Mouse (Mus musculus) erythroblast, adult 5-6 weeks (primary cell): Measurements from ENCODE around the gene 1700012A03Rik. TPM values are rescaled to one million over a fixed set of nuclear protein-coding genes. Genes with fewer than 3 reads are reported as not detected.

Experiments
- ATAC-seq: replicated peaks from 2 replicates; pipeline ENCODE4 v1.8.0; 2016; ENCODE audit warnings: moderate number of reproducible peaks, mild to moderate bottlenecking, moderate TSS enrichment, inconsistent platforms; ENCODE audit not compliant: poor library complexity, low FRiP score, severe bottlenecking
- total RNA-seq, 2 experiments: library from RNA; stranded (forward) in 1 of 2; stranded (reverse) in 1 of 2; fragments of 150-400 nt in 1 of 2; fragments of 200-764, 138-1000 nt in 1 of 2; gene quantifications; 2 replicates each; pipeline versions ENCODE4 v1.2.3 to v1.2.4; 2015 to 2017; ENCODE audit warnings: low replicate concordance in 2 of 2

Gene 1700012A03Rik
- total RNA-seq (2015; ENCODE audit: low replicate concordance) (not detected in 2 replicates), total RNA-seq (2017; ENCODE audit: low replicate concordance) (not detected in 2 replicates)

GRCm38 (mm10) chr6:32049951-32050345 lies at the start of gene 1700012A03Rik:
Gene 1700012A03Rik, plus strand, starts transcription at chr6:32050246.
- no peak for ATAC-seq

DNA sequence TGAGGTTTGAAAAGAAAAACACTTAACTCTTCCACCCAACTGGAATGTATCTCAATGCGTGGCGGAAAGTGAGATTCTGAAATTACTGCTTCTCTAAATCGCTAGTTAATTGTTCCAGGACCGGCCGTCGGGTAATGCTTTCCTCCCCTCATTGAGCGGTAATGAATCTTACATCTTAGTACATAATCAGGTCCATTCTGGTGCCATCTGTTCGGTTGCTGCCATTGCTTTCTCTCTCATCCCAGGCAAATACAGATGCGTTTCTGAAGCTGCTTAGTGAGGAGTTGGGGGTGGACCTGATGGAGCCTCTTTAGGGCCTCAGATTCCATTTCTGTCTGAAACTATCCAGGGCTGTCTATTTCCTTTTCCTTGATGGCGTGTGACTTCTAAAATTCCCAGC lies 45.8 kb upstream of the 1700012A03Rik start:
- ATAC-seq, result no peak

- ATAC-seq, result no peak
Observed at GRCm38 (mm10) chr6:32005914-32006313, 44.1 kb upstream of the 1700012A03Rik start.

GRCm38 (mm10) chr6:32006382-32006781 lies 43.7 kb upstream of the 1700012A03Rik start:
- ATAC-seq, result no peak

DNA sequence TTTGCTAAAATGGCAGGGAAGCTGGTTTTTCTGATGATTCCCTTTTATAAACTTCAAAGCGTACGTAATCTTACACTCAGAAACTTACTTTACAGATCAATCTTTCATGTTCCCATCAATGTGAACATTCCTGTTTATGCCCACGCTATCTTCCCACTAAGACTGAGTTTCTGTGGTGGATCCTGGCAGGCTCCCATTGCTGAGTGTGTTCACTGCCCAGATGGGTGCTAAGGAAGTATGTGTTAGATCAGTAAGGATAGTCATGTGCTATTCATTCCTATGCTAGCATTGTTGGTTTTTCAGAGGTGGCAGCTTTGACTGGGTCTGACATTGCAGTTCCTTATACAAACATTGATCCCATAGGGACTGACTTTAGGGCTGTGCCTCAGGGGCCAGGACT lies 42.7 kb upstream of the 1700012A03Rik start:
- no peak for ATAC-seq

GRCm38 (mm10) chr6:32016841-32017240 lies 33.2 kb upstream of the 1700012A03Rik start:
- ATAC-seq, result no peak

GRCm38 (mm10) chr6:32017406-32018104 lies 32.5 kb upstream of the 1700012A03Rik start:
- no peak for ATAC-seq

GRCm38 (mm10) chr6:32018105-32018446 lies 32.0 kb upstream of the 1700012A03Rik start:
- ATAC-seq, result no peak

- no peak for ATAC-seq
Observed at GRCm38 (mm10) chr6:32021853-32022536, 28.1 kb upstream of the 1700012A03Rik start.

DNA sequence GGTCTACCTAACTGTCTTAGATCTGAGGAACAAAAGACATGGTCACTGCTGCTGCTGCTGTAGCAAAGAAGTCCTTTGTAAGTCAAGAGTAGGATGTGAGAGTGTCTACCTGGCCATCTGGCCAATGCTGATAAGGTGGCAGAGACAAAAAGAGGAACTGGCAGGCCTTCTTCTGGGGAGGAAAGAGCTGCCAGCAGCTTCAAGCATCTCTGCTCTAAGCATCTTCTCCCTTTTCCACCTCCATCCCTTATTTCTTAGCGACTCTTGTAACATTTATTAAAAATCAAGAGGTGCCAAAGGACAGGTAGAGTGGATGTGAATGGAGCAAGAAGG lies 27.5 kb upstream of the 1700012A03Rik start:
- ATAC-seq, result no peak

- ATAC-seq, result no peak
Observed at GRCm38 (mm10) chr6:32028228-32029009, 21.6 kb upstream of the 1700012A03Rik start.

DNA sequence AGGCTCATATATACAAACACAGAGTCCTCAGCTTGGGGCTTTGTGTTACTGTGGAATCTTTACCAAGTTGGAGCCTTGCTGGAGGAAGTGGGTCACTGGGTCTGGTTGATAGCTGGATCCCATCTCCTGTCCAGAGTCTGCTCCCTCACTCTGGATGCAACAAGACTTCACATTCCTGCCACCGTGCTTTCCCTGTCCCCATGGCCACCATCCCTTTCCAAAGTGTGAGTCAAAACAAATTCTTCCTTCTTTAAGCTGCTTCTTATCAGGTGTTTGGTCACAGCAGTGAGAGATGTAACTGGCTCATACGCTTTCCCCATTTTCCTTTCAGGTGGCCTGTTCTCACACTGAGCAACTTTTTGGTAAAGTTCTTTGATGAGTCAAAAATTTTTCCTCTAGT lies 15.8 kb upstream of the 1700012A03Rik start:
- ATAC-seq, result no peak

- ATAC-seq, result no peak
Observed at GRCm38 (mm10) chr6:32045344-32045743, 4.7 kb upstream of the 1700012A03Rik start.

GRCm38 (mm10) chr6:32049256-32049950 lies 643 bp upstream of the 1700012A03Rik start:
- ATAC-seq, result no peak

- no peak for ATAC-seq
Observed at GRCm38 (mm10) chr6:32052135-32052915, 2.3 kb downstream of the 1700012A03Rik start.

DNA sequence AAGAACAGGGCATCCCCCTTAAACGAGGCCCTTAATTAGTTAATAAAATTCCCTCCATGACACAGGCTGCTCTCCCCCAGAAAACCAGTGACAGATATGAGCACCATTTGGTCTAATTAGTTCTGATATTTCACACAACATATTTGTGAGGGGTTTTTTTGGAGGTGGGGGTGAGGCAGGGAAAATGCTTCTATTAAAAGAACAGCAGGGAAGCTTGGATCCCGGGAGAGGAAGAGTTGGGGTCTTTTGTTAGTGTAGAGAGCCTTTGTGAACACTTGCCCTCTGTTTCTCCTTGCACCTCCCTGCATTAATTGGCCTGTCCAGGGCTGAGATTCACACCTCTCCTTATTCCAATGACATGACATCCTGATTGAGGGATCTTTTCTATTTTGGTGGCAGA lies 6.5 kb downstream of the 1700012A03Rik start:
- no peak for ATAC-seq

DNA sequence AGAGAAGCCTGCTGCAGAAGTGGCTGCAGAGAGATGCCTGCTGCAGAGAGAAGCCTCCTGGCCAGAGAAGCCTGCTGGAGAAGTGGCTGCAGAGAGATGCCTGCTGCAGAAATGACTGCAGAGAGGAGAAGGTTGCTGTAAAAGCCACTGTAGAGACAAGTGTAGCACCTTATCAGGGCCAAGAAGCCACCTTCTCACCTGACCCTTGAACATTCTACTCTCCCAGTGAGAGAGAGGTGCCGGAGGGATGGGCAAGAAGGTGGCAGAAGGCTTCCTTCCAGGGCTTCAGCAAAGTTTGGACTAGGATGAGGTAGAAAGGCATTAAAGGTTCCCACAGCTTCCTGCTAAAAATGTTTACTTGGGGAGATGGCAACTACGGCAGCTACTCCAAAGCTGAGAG lies 8.5 kb downstream of the 1700012A03Rik start:
- ATAC-seq, result no peak

GRCm38 (mm10) chr6:32060641-32061040 lies 10.6 kb downstream of the 1700012A03Rik start:
- no peak for ATAC-seq

DNA sequence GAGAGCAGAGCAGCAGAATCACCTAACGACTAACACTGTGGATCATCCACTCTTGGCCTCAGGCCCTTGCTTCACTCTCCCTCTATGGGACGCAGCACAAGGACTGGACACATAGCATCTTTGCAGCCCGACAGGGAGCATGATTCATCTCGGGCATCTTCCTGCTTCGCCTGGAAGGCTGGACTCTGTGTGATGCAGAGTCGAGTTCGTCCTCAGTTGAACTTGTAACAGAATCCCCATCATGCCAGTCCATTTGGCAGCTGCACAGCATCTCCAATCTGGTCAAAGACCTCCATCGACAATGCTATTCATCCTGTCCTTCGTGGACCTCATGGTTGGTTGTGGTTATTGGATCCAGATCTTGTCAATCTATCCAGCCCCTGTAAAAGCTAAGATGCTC lies 11.2 kb downstream of the 1700012A03Rik start:
- ATAC-seq, result no peak
